Mouse (Mus musculus) layer of hippocampus, postnatal 36 days (tissue): ENCODE measurements around the gene Pxmp4. TPM values are rescaled to one million over a fixed set of nuclear protein-coding genes. Genes with fewer than 3 reads are reported as not detected.

Experiments used
- DNase-seq, 2 experiments: peaks; one replicate each; pipeline ENCODE4 v3.0.0; 2022
- total RNA-seq, 2 experiments: library from RNA; stranded (reverse); gene quantifications; 2 replicates each; pipeline ENCODE4 v1.2.3; 2021

The Pxmp4 gene
- total RNA-seq, result 10 to 100 TPM in 1 of 2 experiments, 1 to 10 TPM in 1; 10.0 to 10.5 TPM

GRCm38 (mm10) chr2:154603638-154604153 lies at the start of gene Pxmp4:
Pxmp4 (minus strand) TSS chr2:154603708.
- DNase-seq, result peak; percentile 98 to 99

- DNase-seq, result no peak
Measured at GRCm38 (mm10) chr2:154651363-154651762, 47.9 kb upstream of the Pxmp4 start, which contains the start of gene Chmp4b. Chmp4b (plus strand) TSS chr2:154651705.

DNA sequence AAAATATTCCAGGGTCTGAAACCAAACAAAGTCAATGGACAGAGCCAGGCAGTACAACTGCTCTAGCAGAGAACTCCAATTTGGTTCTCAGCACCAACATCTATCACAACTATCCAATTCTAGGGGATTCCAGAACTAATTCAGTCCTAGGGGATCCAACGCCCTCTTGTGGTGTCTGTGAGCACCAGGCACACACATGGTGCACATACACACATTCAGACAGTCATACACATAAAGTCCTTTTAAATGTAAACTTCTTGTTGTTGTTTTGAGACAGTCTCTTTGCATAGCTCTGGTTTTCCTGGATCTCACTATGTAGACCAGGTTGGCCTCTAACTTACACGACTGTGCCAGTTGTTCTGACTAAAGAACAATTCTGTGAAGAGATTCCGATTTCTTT lies 46.9 kb upstream of the Pxmp4 start:
- DNase-seq, result no peak

DNA sequence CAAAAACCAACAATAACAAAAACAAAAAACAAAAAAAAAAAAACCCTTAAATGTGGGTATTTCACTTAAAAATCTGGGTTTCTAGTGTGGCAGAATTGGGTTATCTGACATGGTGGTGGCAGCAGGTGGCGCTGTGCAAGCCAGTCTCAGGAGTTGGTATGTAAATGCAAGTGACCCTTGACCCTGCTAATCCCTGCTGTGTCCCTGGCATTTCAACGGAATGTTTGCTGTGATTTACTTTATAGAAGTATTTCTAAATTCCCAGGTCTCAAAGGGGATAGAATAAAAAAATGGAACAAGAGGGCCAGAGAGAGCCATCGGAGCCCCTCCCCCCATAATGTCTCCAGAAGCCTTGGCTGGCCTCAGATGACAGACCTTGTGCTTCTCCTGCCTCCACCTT lies 44.6 kb upstream of the Pxmp4 start:
- no peak for DNase-seq

DNA sequence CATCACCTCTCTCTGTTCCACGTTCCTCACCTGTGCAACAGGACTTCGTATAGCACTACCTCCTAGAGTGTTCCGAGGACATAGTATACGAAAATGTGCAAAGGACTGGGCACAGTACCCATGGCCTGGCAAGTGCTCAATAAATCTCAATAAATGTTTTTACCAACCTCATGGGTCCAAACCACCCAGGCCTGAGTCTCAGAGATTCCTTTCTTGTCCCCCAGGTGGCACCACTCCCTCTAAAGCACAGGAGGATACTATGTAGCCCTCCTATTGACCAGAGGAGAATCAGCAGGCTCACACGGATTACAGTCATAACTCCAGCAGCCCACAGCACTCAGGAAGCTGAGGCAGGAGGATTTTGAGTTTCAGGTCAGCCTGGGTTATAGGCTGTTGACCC lies 43.1 kb upstream of the Pxmp4 start:
- DNase-seq, result no peak

DNA sequence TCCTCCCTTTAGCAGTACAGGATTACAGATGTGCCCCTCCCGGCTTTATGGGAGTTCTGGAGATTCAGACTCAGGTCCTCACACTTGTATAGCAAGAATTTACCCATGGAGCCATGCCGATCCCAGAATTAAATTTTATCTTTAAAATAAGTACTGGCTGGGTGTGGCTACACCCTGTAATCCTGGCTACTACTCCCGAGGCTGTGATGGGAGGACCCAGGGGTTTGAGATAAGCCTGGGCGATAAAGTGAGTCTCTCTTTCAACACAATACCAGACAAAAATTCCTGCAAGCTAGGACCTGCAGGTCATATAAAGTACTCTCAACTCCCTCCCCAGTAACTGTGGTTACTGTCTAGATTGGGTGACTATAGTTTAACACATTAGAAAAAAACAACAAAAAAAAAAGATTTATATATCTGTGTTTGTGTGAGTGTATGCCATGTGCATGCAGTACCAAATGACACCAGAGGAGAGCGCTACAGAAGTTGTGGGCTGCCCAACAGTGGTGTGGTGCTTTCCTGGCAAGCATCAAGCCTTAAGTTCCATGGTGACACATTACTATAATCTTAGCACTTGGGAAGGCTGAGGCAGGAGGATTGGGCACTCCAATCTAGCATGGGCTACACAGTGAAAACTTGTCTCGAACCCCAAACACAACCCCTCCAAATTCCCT lies 39.3 kb upstream of the Pxmp4 start:
- DNase-seq, result no peak

DNA sequence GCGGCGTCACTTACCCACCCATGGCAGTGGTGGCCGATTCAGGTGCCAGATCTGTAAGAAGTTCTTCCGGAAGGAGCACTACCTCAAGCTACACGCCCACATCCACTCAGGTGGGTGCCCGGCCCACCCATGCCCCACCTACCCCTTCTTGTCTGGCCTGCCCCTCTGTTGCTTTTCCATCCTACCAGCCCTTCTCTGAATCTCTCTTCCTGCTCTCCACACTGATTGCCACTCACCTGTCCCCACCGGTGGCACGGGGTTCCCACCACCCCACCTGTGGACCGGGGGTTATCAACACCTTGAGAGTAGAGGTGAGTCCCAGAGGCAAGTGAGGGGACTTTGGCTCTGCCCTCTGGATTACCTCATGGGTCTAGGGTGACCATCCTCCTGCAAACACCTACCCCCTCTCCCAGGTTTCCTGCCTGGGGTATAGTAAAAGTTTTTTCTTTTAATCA lies 38.5 kb upstream of the Pxmp4 start:
- no peak for DNase-seq

- no peak for DNase-seq
Measured at GRCm38 (mm10) chr2:154641176-154641575, 37.7 kb upstream of the Pxmp4 start.

GRCm38 (mm10) chr2:154639115-154639514 lies 35.6 kb upstream of the Pxmp4 start:
- no peak for DNase-seq

DNA sequence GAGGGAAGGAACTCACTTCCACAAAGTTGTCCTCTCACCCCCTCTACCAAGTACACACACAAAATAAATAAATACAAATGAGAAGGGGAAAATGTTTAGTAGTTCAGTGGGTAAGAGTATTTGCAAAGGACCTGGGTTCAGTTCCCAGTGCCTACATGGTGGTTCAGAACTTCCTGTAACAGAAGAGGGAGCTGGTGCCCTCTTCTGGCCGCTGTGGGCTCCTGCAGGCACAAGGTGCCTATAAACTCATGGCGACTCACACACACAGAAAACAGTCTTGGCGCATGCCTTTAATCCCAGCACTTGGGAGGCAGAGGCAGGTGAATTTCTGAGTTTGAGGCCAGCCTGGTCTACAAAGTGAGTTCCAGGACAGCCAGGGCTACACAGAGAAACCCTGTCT lies 35.0 kb upstream of the Pxmp4 start:
- DNase-seq, result no peak

- DNase-seq, result no peak
Measured at GRCm38 (mm10) chr2:154635826-154636225, 32.3 kb upstream of the Pxmp4 start.

- no peak for DNase-seq
Measured at GRCm38 (mm10) chr2:154633876-154634644, 30.6 kb upstream of the Pxmp4 start.

DNA sequence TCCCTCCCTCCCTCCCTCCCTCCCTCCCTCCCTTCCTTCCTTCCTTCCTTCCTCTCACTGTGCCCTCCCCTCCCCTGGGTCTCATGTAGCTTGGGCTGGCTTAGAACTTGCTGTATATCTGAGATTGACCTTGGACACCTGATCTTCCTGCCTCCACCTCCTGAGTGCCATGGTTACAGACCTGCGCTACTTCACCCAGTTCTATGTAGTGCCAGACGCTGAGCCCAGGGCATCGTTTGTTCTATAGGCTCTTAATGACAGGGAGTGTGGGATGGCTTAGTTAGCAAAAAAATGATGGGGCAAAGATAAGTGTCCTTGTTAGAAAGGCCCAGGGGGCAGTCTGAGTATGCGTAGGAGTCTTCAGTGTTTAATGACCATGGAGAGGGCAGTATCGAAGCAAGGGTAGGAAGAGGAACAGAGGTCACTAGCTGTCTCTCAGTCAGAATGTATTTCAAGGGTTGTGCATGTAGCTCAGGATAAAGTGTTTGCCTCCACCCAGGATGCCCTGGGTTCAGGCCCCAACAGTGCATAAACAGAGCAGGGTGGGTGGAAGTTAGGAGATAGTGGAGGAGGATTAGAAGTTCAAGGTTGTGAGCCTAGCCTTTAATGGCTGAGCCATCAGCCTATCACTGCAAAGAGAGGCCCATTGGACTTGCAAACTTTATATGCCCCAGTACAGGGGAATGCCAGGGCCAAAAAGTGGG lies 29.7 kb upstream of the Pxmp4 start:
- no peak for DNase-seq

DNA sequence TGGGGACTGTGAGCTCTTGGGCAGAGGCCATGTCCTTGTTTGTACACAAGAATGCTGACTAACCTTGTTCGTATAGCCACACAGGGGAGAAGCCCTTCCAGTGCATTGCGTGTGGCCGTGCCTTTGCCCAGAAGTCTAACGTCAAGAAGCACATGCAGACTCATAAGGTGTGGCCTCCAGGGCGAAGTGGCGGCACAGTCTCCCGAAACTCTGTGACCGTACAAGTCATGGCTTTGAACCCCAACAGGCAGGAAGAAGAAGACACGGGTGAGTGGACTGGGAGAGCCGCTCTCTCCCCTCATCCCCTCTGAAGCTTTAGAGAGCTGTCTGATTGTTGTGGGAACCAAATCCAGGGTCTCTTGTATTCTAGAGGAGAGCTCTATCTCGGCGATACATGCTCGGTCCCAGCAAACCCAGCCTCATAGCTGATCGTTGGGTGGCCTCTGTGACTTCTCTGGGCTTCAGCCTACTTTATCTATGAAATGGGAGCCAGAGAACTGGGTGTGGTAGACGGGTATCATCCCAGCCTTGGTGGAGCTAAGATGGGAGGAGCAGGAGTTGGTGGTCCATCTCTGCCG lies 28.8 kb upstream of the Pxmp4 start:
- no peak for DNase-seq

DNA sequence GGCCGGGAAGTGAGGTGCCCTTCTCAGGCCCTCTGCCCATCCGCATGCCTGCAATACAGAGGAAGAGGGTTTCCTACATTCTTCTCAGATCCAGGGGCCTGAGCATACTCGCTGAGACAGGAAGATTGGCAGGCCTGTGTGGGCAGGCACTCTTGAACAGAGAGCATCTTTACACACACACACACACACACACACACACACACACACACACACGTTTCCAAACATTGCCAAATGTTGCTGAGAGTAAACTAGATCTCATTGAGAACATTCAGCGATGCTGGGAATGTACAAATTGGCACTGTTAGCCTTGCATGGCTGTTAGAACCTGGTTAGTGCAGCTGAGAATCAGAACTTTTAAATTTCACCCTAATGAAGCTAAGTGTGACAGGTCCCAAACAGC lies 27.0 kb upstream of the Pxmp4 start:
- DNase-seq, result no peak

GRCm38 (mm10) chr2:154624137-154624536 lies 20.6 kb upstream of the Pxmp4 start:
- no peak for DNase-seq

DNA sequence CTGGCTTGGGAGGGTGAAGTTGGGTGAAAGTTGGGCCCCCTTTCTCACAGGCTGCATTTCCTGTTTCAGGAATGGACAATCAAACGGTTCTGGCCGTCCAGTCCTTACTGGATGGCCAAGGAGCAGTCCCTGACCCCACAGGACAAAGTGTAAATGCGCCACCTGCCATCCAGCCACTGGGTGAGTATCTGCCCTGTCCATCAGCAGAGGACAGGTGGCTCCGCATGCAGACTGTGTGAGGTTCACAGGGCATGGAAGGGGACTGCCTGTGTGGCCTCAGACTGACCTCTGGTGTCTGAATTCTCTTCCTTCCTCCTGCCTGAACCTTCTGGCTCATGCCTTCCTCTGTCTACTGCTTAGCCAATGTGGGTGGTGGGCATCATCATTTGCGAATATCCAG lies 18.2 kb upstream of the Pxmp4 start:
- DNase-seq, result no peak

GRCm38 (mm10) chr2:154617061-154617460 lies 13.6 kb upstream of the Pxmp4 start:
- DNase-seq, result no peak

DNA sequence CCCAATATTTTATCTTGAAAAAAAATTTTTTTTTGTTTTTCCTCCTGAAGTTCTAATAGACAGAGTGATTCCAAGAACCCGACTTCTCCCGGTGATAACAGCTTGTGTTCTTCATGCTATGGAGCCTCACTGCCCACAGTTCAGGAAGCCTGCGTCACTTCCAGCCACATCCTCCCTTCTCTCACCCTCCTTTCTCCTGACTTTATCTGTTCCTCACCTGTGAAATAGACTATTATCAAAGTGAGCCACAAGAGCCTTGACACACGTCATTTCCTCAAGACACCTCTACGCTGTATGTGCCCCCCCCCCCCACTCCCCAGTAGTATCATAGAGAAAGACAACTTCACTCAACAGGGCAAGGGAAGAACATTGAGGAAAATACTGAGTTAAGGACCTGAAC lies 12.2 kb upstream of the Pxmp4 start:
- no peak for DNase-seq

GRCm38 (mm10) chr2:154614841-154615576 lies 11.5 kb upstream of the Pxmp4 start:
- no peak for DNase-seq

DNA sequence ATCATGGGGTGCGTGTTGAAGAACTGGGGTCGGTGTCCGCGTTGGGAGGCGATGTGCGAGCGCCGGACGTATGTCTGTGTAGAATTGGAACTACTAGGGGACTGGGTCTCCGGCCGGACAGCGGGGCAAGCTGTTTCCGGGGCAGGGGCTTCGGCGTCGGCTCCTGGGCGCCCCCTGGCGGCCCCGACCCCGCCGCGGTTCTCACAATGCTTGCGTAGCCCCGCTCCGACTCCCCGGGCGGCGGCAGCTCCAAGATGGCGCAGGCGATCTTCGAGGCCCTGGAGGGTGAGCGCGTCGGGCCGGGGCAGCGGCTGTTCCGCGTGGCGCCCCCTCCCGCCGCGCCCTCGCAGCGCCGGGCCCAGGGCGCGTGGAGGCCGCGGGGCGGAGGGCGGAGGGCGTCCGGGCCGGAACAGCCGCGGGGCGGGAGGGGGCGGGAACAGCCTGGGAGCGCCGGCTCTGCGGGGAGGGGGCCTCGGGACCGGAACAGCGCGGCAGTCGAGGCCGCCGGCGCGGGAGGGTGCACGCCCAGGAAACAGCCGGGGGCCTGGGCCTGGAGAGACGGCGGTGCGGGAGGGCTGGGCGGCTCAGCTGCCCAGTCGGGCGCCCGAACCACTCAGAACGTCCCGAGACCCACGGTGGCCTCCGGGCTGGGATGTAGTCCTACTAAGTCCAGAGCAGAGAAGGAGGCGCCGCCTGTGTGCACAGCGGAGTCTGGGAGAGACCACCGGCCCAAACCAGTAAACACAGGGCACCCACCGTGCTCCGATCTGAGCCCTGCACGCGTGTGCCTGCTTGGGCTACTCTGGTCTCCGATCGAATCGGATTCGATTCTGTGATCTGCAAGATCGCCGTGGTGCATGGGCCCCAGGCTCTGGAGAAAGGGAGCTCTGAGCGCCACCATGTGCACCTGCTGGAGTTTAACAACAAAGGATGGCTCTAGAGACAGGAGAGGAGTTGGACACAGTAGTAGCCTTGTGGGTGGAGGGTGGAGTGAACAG lies 9.9 kb upstream of the Pxmp4 start, which contains the start of the genes Zfp341 and 4930519P11Rik:
TSS of gene Zfp341 (plus strand) at position 180 of the 998 bp plus-strand sequence.
TSS of gene 4930519P11Rik (minus strand) at position 320 of the 998 bp plus-strand sequence.
- peak; percentile 89 for DNase-seq
